Mouse (Mus musculus): ENCODE data around the gene Lca5l. TPM values are rescaled to one million over a fixed set of nuclear protein-coding genes. Genes with fewer than 3 reads are reported as not detected.

The Lca5l gene
- polyA plus RNA-seq, 1 experiment: 0.18 TPM

DNA sequence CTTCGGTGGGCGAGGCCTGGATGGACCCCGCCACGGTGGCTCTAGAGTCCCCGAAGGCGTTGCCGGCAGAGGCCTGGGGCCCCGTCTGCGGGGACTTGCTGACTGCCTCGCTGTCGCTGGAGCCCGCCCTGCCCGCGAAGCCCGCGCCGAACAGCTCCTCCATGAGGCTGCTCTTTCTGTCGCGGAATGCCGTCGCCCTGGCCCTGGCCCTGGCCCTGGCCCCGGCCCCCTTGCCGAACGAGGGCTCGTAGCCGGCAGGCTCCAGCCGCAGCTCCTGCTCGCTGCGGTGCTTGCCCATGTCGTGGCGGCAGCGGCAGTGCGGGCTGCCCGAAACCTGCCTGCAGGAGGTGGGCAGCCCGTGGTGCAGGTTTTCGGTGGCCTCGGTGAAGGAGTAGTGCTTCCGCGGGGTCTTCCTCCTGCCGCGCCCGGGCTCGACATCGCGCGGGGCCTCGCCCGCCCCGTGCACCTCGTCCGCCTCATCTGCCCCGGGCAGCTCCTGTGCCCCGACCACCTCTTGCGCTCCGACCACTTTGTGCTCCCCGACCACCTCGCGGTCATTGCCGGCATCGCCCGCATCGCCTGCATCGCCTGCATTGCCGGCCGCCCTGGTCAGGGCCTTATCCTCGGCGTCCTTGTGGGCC, 32.9 kb downstream of the Lca5l start:
- no peak overlapping the region for H3K27ac ChIP-seq (ENCODE audit: control insufficient read depth, insufficient read depth, low read length)
- no peaks in the 10 kb centered on the region for H3K36me3 ChIP-seq (ENCODE audit: control insufficient read depth, insufficient read depth, low read length)
- H3K4me1 ChIP-seq (replicated peaks; ENCODE audit: control insufficient read depth, insufficient read depth, low read length): peaks cover 10% of the 10 kb centered on the region
- 2% methylated on average over 67 of the region's 67 CpGs for WGBS
- H3K27me3 ChIP-seq (ENCODE audit: control insufficient read depth, insufficient read depth, low read length): no peaks in the 10 kb centered on the region
- H3K4me3 ChIP-seq (ENCODE audit: control insufficient read depth, insufficient read depth, low read length): peak overlapping the region; percentile 58
- peak; percentile 49 for DNase-seq
- TF ChIP-seq POLR2A (IDR thresholded peaks at IDR 0.05; ENCODE audit: control insufficient read depth, extremely low read depth, insufficient read depth, low read length, poor library complexity): no peak
- TF ChIP-seq CTCF (IDR thresholded peaks at IDR 0.05; ENCODE audit: borderline replicate concordance, control insufficient read depth, extremely low read depth, insufficient read depth, low read length, poor library complexity): no peak; the same call in 1 of the 2 replicates

GRCm38 (mm10) chr16:96158511-96159080, 33.5 kb downstream of the Lca5l start:
- no peaks in the 10 kb centered on the region; the same call in 1 of the 2 replicates for H3K36me3 ChIP-seq (ENCODE audit: control insufficient read depth, insufficient read depth, low read length)
- TF ChIP-seq POLR2A (IDR thresholded peaks at IDR 0.05; ENCODE audit: control insufficient read depth, extremely low read depth, insufficient read depth, low read length, poor library complexity) (no peak), CTCF (IDR thresholded peaks at IDR 0.05; ENCODE audit: borderline replicate concordance, control insufficient read depth, extremely low read depth, insufficient read depth, low read length, poor library complexity) (no peak)
- H3K4me3 ChIP-seq (ENCODE audit: control insufficient read depth, insufficient read depth, low read length): peak overlapping the region; percentile 58
- peaks cover 10% of the 10 kb centered on the region for H3K4me1 ChIP-seq (replicated peaks; ENCODE audit: control insufficient read depth, insufficient read depth, low read length)
- no peak overlapping the region for H3K27ac ChIP-seq (ENCODE audit: control insufficient read depth, insufficient read depth, low read length)
- no peaks in the 10 kb centered on the region for H3K27me3 ChIP-seq (ENCODE audit: control insufficient read depth, insufficient read depth, low read length)
- WGBS: 92% methylated on average over 12 of the region's 12 CpGs
- no peak for DNase-seq

DNA sequence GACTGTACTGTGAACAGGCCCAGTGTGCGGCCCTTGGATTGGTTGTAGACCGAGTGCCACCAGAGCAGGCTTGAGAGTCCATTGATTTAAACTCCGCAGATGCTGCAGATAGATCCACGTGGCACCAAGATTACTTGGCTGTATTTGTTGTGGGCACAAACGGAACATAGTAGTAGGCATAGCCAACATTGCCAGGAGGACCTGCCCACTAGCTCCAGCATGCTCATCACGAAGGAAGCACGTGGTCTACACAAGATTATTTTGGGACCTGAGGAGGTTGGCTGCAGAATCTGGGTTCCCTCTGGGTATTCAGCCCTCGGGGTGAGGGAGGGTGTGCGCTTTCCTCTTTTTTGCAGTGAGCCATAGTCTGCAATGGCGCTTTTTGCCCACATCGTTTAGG, 34.9 kb downstream of the Lca5l start:
- WGBS: 80% methylated on average over 11 of the region's 11 CpGs
- H3K27ac ChIP-seq (ENCODE audit: control insufficient read depth, insufficient read depth, low read length): no peak overlapping the region
- peaks cover 10% of the 10 kb centered on the region for H3K4me1 ChIP-seq (replicated peaks; ENCODE audit: control insufficient read depth, insufficient read depth, low read length)
- no peak overlapping the region for H3K4me3 ChIP-seq (ENCODE audit: control insufficient read depth, insufficient read depth, low read length)
- DNase-seq: no peak
- TF ChIP-seq CTCF (IDR thresholded peaks at IDR 0.05; ENCODE audit: borderline replicate concordance, control insufficient read depth, extremely low read depth, insufficient read depth, low read length, poor library complexity) (no peak), POLR2A (IDR thresholded peaks at IDR 0.05; ENCODE audit: control insufficient read depth, extremely low read depth, insufficient read depth, low read length, poor library complexity) (no peak)
- no peaks in the 10 kb centered on the region for H3K27me3 ChIP-seq (ENCODE audit: control insufficient read depth, insufficient read depth, low read length)
- H3K36me3 ChIP-seq (ENCODE audit: control insufficient read depth, insufficient read depth, low read length): no peaks in the 10 kb centered on the region; the same call in 1 of the 2 replicates

GRCm38 (mm10) chr16:96156019-96156418, 36.1 kb downstream of the Lca5l start:
- H3K27ac ChIP-seq (ENCODE audit: control insufficient read depth, insufficient read depth, low read length): no peak overlapping the region
- DNase-seq: no peak
- no peak overlapping the region for H3K4me3 ChIP-seq (ENCODE audit: control insufficient read depth, insufficient read depth, low read length)
- H3K36me3 ChIP-seq (ENCODE audit: control insufficient read depth, insufficient read depth, low read length): no peaks in the 10 kb centered on the region; the same call in 1 of the 2 replicates
- WGBS: 92% methylated on average over 8 of the region's 8 CpGs
- H3K4me1 ChIP-seq (replicated peaks; ENCODE audit: control insufficient read depth, insufficient read depth, low read length): peaks cover 10% of the 10 kb centered on the region
- TF ChIP-seq POLR2A (IDR thresholded peaks at IDR 0.05; ENCODE audit: control insufficient read depth, extremely low read depth, insufficient read depth, low read length, poor library complexity) (no peak), CTCF (IDR thresholded peaks at IDR 0.05; ENCODE audit: borderline replicate concordance, control insufficient read depth, extremely low read depth, insufficient read depth, low read length, poor library complexity) (no peak)
- no peaks in the 10 kb centered on the region for H3K27me3 ChIP-seq (ENCODE audit: control insufficient read depth, insufficient read depth, low read length)

GRCm38 (mm10) chr16:96154476-96154875, 37.6 kb downstream of the Lca5l start:
- peaks cover 6% of the 10 kb centered on the region for H3K4me1 ChIP-seq (replicated peaks; ENCODE audit: control insufficient read depth, insufficient read depth, low read length)
- H3K27me3 ChIP-seq (ENCODE audit: control insufficient read depth, insufficient read depth, low read length): no peaks in the 10 kb centered on the region
- H3K4me3 ChIP-seq (ENCODE audit: control insufficient read depth, insufficient read depth, low read length): no peak overlapping the region
- no peaks in the 10 kb centered on the region; the same call in 1 of the 2 replicates for H3K36me3 ChIP-seq (ENCODE audit: control insufficient read depth, insufficient read depth, low read length)
- TF ChIP-seq CTCF (IDR thresholded peaks at IDR 0.05; ENCODE audit: borderline replicate concordance, control insufficient read depth, extremely low read depth, insufficient read depth, low read length, poor library complexity) (no peak), POLR2A (IDR thresholded peaks at IDR 0.05; ENCODE audit: control insufficient read depth, extremely low read depth, insufficient read depth, low read length, poor library complexity) (no peak)
- WGBS: 96% methylated on average over 2 of the region's 2 CpGs
- H3K27ac ChIP-seq (ENCODE audit: control insufficient read depth, insufficient read depth, low read length): no peak overlapping the region
- no peak for DNase-seq

DNA sequence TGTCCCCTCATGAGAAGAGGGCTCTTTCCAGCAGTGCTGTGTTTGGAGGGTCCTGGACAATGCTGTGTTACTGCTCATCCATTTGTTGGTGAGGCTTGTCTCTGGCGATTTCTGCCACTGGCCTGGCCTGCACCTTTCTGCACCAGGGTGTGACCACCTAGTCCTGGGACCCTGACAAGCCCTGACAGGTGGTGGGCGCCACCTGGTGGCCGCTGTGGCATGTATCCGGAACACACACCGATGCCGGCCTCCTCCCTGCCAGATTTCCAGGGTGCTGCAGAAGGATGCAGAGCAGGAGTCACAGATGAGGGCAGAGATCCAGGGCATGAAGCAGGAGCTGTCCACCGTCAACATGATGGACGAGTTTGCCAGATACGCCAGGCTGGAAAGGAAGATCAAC, 40.5 kb downstream of the Lca5l start:
- 34% methylated on average over 9 of the region's 9 CpGs for WGBS
- TF ChIP-seq POLR2A (IDR thresholded peaks at IDR 0.05; ENCODE audit: control insufficient read depth, extremely low read depth, insufficient read depth, low read length, poor library complexity): no peak
- TF ChIP-seq CTCF (IDR thresholded peaks at IDR 0.05; ENCODE audit: borderline replicate concordance, control insufficient read depth, extremely low read depth, insufficient read depth, low read length, poor library complexity): peak; percentile 96
- no peaks in the 10 kb centered on the region for H3K4me1 ChIP-seq (replicated peaks; ENCODE audit: control insufficient read depth, insufficient read depth, low read length)
- H3K27me3 ChIP-seq (ENCODE audit: control insufficient read depth, insufficient read depth, low read length): no peaks in the 10 kb centered on the region
- H3K36me3 ChIP-seq (ENCODE audit: control insufficient read depth, insufficient read depth, low read length): no peaks in the 10 kb centered on the region; the same call in 1 of the 2 replicates
- H3K4me3 ChIP-seq (ENCODE audit: control insufficient read depth, insufficient read depth, low read length): no peak overlapping the region
- DNase-seq: peak; percentile 72
- H3K27ac ChIP-seq (ENCODE audit: control insufficient read depth, insufficient read depth, low read length): no peak overlapping the region
